Mouse (Mus musculus) activated CD4-positive, CD25-positive, alpha-beta regulatory T cell, adult 4 months (primary cell): ENCODE data around the gene C1qc. TPM values are rescaled to one million over a fixed set of nuclear protein-coding genes. Genes with fewer than 3 reads are reported as not detected.

Source experiments
- ATAC-seq: one replicate; pipeline ENCODE4 v1.8.0; 2017
- polyA plus RNA-seq, 2 experiments: library from polyadenylated mRNA; unstranded; fragments of 100-300 nt; shearing (Covaris generic); gene quantifications; one replicate each; pipeline ENCODE4 v1.2.1; 2017

Gene C1qc
- polyA plus RNA-seq, 2 experiments from 2014 or later = 0.28 to 0.56 TPM

DNA sequence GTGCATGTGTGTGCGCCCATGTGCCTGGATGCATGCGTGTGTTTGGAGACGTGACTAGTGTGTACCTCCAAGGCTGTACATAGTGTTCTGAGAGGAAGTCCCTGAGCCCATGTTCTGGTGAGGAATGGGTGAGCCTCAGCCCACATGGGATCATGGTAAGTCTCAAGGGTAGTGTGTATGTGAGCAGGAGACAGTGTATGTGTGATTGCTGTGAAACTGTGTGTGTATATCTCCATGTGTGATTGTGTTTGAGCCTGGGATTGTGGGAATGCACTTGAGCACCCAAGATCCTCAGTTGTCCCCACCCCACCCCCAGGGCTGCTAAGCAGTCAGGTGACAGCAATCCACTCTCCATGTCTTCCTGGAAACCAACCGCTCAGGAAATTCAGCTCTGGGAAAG lies 2.0 kb upstream of the C1qc start:
- no peak for ATAC-seq

GRCm38 (mm10) chr4:136893691-136894543 lies 1.1 kb upstream of the C1qc start:
- ATAC-seq = no peak

- ATAC-seq = no peak
Measured at GRCm38 (mm10) chr4:136892371-136892770, 494 bp downstream of the C1qc start.

- ATAC-seq = no peak
Measured at GRCm38 (mm10) chr4:136891115-136891514, 1.8 kb downstream of the C1qc start.

DNA sequence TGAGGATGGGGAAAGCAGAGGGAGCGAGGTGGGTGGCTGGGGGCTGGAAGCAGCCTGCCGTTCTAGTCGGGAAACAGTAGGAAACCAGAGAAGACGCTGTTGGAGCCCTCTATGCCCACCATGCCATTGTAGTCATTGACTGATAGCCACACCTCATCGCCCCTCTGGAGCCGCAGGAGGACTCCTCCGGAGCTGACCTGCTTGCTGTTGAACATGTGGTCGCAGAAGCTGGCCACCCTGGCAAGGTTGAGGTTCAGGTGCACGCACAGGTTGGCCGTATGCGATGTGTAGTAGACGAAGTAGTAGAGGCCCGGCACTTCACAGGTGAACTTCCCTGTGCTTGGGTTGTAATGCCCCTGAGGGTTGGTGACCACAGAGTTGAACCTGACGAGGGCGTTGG lies 2.9 kb downstream of the C1qc start:
- ATAC-seq = no peak

- ATAC-seq = no peak
Measured at GRCm38 (mm10) chr4:136887714-136888113, 5.2 kb downstream of the C1qc start.

DNA sequence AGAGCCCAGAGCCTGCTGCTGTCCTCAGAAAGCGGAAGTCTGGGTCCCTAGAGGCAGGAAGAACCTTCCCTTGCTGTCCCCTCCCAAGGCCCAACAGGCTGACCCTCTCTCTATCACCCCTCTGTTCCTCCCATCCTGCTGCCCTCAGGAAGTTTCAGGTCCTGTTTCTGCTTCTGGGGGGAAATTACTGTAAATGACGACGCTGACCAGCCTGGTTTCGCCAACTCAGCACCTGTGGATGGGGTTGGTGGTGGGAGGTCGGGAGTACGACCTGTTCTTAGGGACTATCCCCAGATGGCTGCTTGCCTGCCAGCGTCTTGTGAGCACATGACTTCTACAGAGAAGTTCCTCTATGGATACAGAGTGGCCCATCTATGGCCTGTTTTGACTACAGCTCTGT lies 6.8 kb downstream of the C1qc start, which contains the start of gene C1qb:
Gene C1qb (minus strand): TSS at position 87 of the 400 bp plus-strand sequence.
- no peak for ATAC-seq

DNA sequence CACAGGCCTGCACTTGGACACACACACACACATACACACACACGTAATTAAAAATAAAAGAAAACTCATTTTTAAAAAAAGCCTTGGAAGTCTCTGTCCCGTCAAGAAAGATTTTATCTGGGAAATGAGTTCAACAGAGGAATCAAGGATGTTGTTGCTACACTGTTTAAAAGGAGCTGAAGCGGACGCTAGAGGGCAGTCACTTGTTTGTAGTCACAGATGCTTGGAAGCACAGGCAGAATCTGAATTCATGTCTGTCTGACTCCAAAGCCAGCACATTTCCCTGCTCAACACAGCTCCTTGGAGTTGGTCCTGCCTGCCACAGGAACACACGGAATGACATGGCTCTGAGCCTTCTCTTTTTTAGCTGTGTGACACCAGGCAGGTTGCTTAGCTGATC lies 14.3 kb downstream of the C1qc start:
- ATAC-seq = no peak

GRCm38 (mm10) chr4:136878171-136878570 lies 14.7 kb downstream of the C1qc start:
- ATAC-seq = no peak

DNA sequence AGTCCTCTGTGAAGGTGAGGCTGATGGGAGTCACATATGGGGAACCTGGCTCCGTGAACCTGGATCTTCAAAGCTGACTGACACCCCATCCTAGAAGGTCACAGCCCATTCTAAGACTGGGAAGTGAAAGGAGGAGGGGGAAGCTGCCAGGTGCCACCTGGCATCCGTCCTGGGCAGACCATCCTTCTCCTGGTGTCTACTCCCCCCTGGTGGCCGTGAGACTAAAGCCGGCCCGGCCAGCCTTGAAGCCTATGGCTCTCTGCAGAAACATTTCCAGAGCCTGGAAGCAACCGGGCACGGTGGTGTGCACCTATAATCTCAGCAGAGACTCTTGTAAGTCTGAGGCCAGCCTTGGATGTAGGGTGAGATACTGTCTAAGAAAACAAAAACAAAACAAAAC lies 15.9 kb downstream of the C1qc start:
- no peak for ATAC-seq

GRCm38 (mm10) chr4:136875012-136875411 lies 17.9 kb downstream of the C1qc start:
- no peak for ATAC-seq

GRCm38 (mm10) chr4:136868371-136868770 lies 24.5 kb downstream of the C1qc start:
- ATAC-seq = no peak

- no peak for ATAC-seq
Measured at GRCm38 (mm10) chr4:136867690-136868345, 25.0 kb downstream of the C1qc start.

- ATAC-seq = no peak
Measured at GRCm38 (mm10) chr4:136865531-136865930, 27.3 kb downstream of the C1qc start.

GRCm38 (mm10) chr4:136864751-136865470 lies 28.0 kb downstream of the C1qc start:
- ATAC-seq = no peak

DNA sequence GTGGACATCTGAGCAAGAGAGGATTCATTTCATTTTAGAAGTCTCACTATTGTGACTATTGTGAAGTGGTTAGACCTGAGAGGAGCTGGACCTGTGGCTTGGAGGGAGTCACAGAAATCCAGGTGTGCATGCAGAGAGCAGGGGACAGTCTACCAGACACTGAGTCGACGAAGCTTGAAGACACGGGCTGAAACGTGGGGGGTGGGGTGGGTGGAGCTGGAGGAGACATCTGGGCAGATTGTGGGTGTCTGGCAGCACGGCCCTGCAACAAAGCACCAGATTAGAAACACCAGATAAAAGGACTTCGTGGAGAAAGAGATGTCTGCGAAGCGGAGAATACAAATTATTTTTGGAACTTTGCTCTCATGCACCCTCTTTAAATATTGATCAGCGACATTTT lies 29.3 kb downstream of the C1qc start:
- no peak for ATAC-seq

DNA sequence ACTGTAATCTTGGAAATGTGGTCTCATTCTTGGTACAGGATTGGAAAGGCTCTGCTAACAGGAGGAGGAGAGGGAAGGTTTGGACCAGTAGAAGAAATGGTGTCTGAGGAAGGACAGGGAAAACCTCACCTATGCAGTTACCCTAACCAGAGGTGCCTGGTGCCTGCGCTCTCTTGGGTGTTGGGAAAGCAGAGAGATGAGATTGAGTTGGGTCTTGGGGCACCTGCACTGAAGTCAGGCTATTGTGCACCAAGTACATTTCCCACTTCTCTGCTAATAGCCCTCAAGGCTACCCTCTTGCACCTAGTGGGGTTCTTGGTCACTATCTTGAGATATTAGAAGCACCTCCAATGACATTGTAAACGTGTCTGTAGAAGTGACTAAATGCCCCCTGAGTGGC lies 30.5 kb downstream of the C1qc start:
- no peak for ATAC-seq

DNA sequence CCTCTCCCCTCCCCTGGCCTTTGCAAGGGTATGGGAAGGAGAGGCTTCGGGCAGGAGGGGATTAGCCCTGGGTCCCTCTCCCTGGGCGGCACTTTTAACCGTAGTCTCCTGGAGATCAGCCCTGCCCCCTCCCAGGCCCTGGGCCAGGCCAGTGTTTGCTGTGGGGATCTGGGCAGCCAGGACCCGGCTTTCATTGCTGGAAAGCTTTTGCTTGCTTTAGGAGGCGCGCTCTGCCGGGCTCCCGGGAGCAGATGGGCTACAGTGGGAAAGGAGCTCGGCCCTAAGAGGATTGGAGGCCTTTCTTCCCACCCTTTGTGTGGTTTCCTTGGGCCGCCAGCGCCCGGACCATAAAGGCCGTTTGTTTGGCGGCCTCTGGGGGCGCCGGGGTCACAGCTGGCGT lies 31.1 kb downstream of the C1qc start:
- ATAC-seq = no peak

DNA sequence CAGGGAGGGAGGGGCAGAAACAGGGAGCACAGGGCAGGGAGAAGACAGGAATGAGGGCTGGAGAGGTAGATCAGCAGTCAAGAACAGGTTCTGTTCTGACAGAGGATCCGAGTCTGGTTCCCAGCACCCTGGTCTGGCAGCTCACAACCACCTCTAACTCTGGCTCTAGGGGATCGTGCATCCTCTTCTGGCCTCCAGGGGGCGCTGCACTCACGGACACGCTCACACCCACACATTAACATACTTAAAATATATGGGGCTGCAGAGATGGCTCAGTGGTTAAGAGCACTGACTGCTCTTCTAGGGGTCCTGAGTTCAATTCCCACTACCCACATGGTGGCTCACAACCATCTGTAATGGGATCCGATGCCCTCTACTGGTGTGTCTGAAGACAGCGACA lies 32.8 kb downstream of the C1qc start:
- ATAC-seq = no peak

DNA sequence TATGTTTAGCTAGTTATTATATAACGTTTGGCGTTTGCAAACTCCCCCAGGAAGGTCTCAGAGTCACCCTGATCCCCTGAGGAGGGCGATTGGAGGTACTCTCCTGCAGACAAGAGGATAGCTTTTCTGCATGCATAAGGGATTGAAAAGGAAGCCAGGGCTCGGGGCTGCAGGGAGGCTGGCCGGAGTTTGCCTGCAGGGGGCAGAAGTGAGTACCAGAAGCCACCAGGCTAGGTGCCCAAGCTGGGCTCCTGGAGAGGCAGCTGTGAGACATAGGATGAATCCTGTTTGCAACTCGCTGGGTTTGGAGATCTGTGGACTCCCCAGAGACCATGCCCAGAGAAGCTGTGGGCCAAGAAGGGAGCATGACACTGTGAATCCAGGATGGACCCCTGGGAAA lies 37.8 kb downstream of the C1qc start:
- ATAC-seq = no peak

- ATAC-seq = no peak
Measured at GRCm38 (mm10) chr4:136852989-136853388, 39.9 kb downstream of the C1qc start.

- no peak for ATAC-seq
Measured at GRCm38 (mm10) chr4:136852119-136852518, 40.7 kb downstream of the C1qc start.

GRCm38 (mm10) chr4:136848565-136848964 lies 44.3 kb downstream of the C1qc start:
- ATAC-seq = no peak

DNA sequence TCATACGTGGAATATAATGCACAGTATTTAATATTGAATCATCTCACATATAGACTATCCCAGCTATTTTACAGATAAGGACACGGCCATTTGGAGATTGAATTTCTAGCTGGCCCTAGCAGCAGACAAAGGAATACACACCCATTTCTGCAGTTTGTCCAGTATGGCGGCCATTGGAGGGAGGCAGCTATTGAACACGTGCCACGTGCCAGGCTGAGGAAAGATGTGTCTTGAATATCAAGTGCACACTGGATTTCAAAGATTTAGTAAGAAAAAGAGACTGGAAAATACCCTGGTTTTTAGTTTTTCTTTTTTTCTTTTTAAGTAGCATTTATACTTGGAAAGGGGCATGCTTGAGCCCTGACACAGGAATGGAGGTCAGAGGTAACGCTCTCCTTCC lies 45.7 kb downstream of the C1qc start:
- ATAC-seq = no peak
